In genomic region chr16:11143706-11144483, GRCm38 (mm10) we compare ENCODE assay signal across 7 mouse cellular contexts. TPM values are rescaled to one million over a fixed set of nuclear protein-coding genes. Genes with fewer than 3 reads are reported as not detected.
A peak's percentile ranks its signal among the peaks of the same experiment; 100 is the strongest.
DNase-seq lines count a peak whose midpoint lies in the region; ATAC-seq lines count a peak whose summit lies in the region.
"Not testable (repeated sequence)": the region's sequence is repeated elsewhere in the genome, so short reads cannot be mapped to it uniquely, and the experiment has no call there.

No protein-coding gene starts in this region.

- 0 out of 2 replicates have a peak overlapping the region, but pooled peaks have one; percentile 17 for H3K4me2 ChIP-seq in forebrain, embryonic 13.5 days

- H3K36me3 ChIP-seq in forebrain, embryonic 13.5 days (ENCODE audit: poor library complexity, severe bottlenecking) = peaks cover 62% of the 10 kb centered on the region

- H3K4me3 ChIP-seq in forebrain, embryonic 13.5 days = not testable (repeated sequence)

- DNase-seq in adrenal gland, postnatal 25 days = peak; percentile 100
- peak; percentile 99 to 100 for DNase-seq in heart, adult 9 months (ENCODE audit: low spot score in 2 of 2)
- peak; percentile 99 to 100 for DNase-seq in kidney, postnatal 4 days
- peak; percentile 100 for DNase-seq in left cerebral cortex, postnatal 36 days (ENCODE audit: low spot score in 2 of 2)
- peak; percentile 100 for DNase-seq in ovary, postnatal 10 days (ENCODE audit: low spot score)
- DNase-seq in testis, postnatal 14 days (ENCODE audit: low spot score) = peak; percentile 98

- H3K4me1 ChIP-seq in forebrain, embryonic 13.5 days = not testable (repeated sequence)

- H3K27ac ChIP-seq in forebrain, embryonic 13.5 days = not testable (repeated sequence)

- H3K9me3 ChIP-seq in forebrain, embryonic 13.5 days (replicated peaks) = not testable (repeated sequence)

- not testable (repeated sequence) for H3K9ac ChIP-seq in forebrain, embryonic 13.5 days

- not testable (repeated sequence) for ATAC-seq in forebrain, embryonic 13.5 days

- intact Hi-C loops in left cerebral cortex, postnatal 36 days (cut with DNase I) = not testable (repeated sequence)

- H3K27me3 ChIP-seq in forebrain, embryonic 13.5 days = not testable (repeated sequence)

- WGBS in forebrain, embryonic 13.5 days = 16% methylated on average over 56 of the region's 56 CpGs

RNA-seq across cellular contexts. Expression of gene Txndc11, which starts 9.4 kb away (rescaled TPM):
- 43.9 and 44.1 TPM in 2 replicates for total RNA-seq in adrenal gland, postnatal 25 days (2021)
- 26.0 and 26.4 TPM in 2 replicates for polyA plus RNA-seq in forebrain, embryonic 13.5 days (2015; fragmentation: Nextera tagmentation; extraction: Ambion mirVana)
- total RNA-seq in left cerebral cortex, postnatal 36 days (2021) = 10 to 100 TPM; 32.1 to 38.1 TPM

RNA-seq across cellular contexts. Expression of gene Zc3h7a, which starts 32.3 kb away (rescaled TPM):
- 93.1 and 98.6 TPM in 2 replicates for total RNA-seq in adrenal gland, postnatal 25 days (2021)
- polyA plus RNA-seq in forebrain, embryonic 13.5 days (2015; fragmentation: Nextera tagmentation; extraction: Ambion mirVana) = 75.4 and 79.6 TPM in 2 replicates
- total RNA-seq in left cerebral cortex, postnatal 36 days (2021) = 10 to 100 TPM; 49.7 to 84.5 TPM

RNA-seq across cellular contexts. Expression of gene Rsl1d1, which starts 59.2 kb away (rescaled TPM):
- 71.5 and 79.2 TPM in 2 replicates for total RNA-seq in adrenal gland, postnatal 25 days (2021)
- 191 and 193 TPM in 2 replicates for polyA plus RNA-seq in forebrain, embryonic 13.5 days (2015; fragmentation: Nextera tagmentation; extraction: Ambion mirVana)
- 10 to 100 TPM; 48.2 to 48.8 TPM for total RNA-seq in left cerebral cortex, postnatal 36 days (2021)
